Mouse (Mus musculus) liver, adult 2 months (tissue): Measurements from ENCODE around the gene Ptprg. TPM values are rescaled to one million over a fixed set of nuclear protein-coding genes. Genes with fewer than 3 reads are reported as not detected.
A peak's percentile ranks its signal among the peaks of the same experiment; 100 is the strongest.

Experiments used
- DNase-seq: peaks from one replicate; pipeline ENCODE4 v3.0.0-alpha.2; 2011; ENCODE audit warnings: low read depth, low spot score; ENCODE audit errors: extremely low read depth
- H3K27ac ChIP-seq: fragments of 200-500 bp; replicated peaks from 2 replicates; pipeline ENCODE4 v1.5.1; 2012; ENCODE audit warnings: low read depth, mild to moderate bottlenecking, control low read depth, inconsistent platforms, low read length; ENCODE audit not compliant: insufficient read depth
- H3K27me3 ChIP-seq: fragments of 200-500 bp; 2 replicates; pipeline ENCODE4 v1.6.1; 2012; ENCODE audit warnings: mild to moderate bottlenecking, moderate library complexity, low read length, inconsistent platforms; ENCODE audit not compliant: control insufficient read depth, insufficient read depth
- H3K36me3 ChIP-seq: fragments of 200-500 bp; 2 replicates; pipeline ENCODE4 v1.6.1; 2012; ENCODE audit warnings: low read length, inconsistent platforms; ENCODE audit not compliant: control insufficient read depth, insufficient read depth
- H3K4me1 ChIP-seq: fragments of 200-500 bp; 2 replicates; pipeline ENCODE4 v1.6.1; 2011; ENCODE audit warnings: low read length; ENCODE audit not compliant: control insufficient read depth, insufficient read depth
- H3K4me3 ChIP-seq: fragments of 200-500 bp; 2 replicates; pipeline ENCODE4 v1.5.1; 2011; ENCODE audit warnings: low read depth, mild to moderate bottlenecking, control low read depth, low read length, moderate library complexity; ENCODE audit not compliant: insufficient read depth
- H3K79me2 ChIP-seq: fragments of 200-500 bp; 2 replicates; pipeline ENCODE4 v1.6.1; 2012; ENCODE audit warnings: inconsistent platforms, mild to moderate bottlenecking, low read length, moderate library complexity; ENCODE audit not compliant: control insufficient read depth, insufficient read depth
- H3K9ac ChIP-seq: fragments of 200-500 bp; 2 replicates; pipeline ENCODE4 v1.6.1; 2012; ENCODE audit warnings: low read depth, mild to moderate bottlenecking, control low read depth, inconsistent platforms, low read length
- CTCF ChIP-seq: fragments of 200-500 bp; IDR thresholded peaks from 2 replicates; pipeline ENCODE4 v1.5.1; 2011; ENCODE audit warnings: low read depth, low read length, control low read depth
- POLR2A ChIP-seq: fragments of 200-500 bp; IDR thresholded peaks from 2 replicates; pipeline ENCODE4 v1.6.1; 2011; ENCODE audit warnings: low read length, control low read depth; ENCODE audit not compliant: insufficient read depth; ENCODE audit errors: extremely low read depth
- WGBS: fragments of 180-500 bp; shearing (Covaris S2); methylation state at CpG from one replicate; pipeline ENCODE4 v1.1.7; 2018; 5-methylcytosine and 5-hydroxymethylcytosine counted together
- polyA plus RNA-seq: library from polyadenylated mRNA; depleted of rRNA; stranded (reverse); fragments of >200 nt; gene quantifications from 2 replicates; pipeline ENCODE4 v1.2.3, GENCODE M21; 2012
- total RNA-seq: library from RNA; depleted of rRNA; stranded (reverse); fragments of >200 nt; gene quantifications from 2 replicates; pipeline ENCODE4 v1.2.3, GENCODE M21; 2014

Gene Ptprg
- total and polyA plus RNA-seq, 2 experiments: 17.4 to 19.9 TPM

DNA sequence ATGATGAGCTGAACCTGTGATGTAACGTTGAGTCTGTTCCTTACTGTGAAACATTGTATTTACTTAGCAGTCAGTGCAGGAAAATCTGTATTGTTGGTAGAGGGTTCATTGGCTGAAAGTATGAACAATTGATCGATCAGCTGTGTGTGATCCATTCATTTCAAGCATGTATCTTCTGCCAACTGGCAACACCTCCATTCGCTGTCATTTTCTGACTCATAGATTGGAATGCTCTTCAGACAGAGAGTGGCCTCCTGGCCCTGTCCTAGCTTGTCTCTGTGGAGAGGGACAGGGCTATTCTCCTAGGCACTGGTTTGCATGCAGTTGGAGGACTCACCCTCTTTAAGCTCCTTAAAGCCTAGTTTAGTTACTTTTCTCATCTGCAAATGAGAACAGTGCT is 62.4 kb downstream of the Ptprg start:
- Histone ChIP-seq H3K9ac (no peak overlapping the region), H3K27ac (no peak overlapping the region), H3K79me2 (peaks cover 29% of the 10 kb centered on the region), H3K27me3 (no peaks in the 10 kb centered on the region), H3K4me3 (no peak overlapping the region), H3K4me1 (peaks cover 23% of the 10 kb centered on the region), H3K36me3 (no peaks in the 10 kb centered on the region)
- WGBS: 28% methylated on average over 3 of the region's 3 CpGs
- peak; percentile 94 for DNase-seq
- no peak for TF ChIP-seq POLR2A
- no peak for TF ChIP-seq CTCF

DNA sequence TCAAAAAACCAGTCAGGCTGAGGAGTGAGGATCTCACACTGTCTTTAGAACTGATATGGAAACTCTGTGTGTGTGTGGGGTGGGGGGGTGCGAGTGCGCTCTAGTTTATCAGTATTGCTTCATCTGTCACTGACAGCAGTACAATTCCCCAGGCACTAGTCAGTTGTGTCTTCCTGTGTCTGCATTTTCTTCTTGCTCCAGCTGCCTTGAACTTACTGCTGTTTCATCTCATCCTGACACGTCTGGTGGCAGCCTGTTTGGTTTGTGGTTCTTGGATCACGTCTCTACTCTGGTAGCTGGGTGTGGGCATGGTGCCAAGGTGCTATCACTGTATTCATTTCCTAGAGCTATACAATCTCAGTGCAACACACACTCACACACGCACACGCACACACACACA is 64.0 kb downstream of the Ptprg start:
- Histone ChIP-seq H3K79me2 (peaks cover 25% of the 10 kb centered on the region), H3K4me1 (peaks cover 23% of the 10 kb centered on the region), H3K36me3 (no peaks in the 10 kb centered on the region), H3K9ac (no peak overlapping the region), H3K4me3 (no peak overlapping the region), H3K27ac (no peak overlapping the region), H3K27me3 (no peaks in the 10 kb centered on the region)
- TF ChIP-seq POLR2A (no peak), CTCF (no peak)
- DNase-seq: peak; percentile 32
- WGBS: 42% methylated on average over 6 of the region's 6 CpGs

- H3K4me1 ChIP-seq: peaks cover 23% of the 10 kb centered on the region
- H3K4me3 ChIP-seq: no peak overlapping the region
- no peak overlapping the region for H3K9ac ChIP-seq
- no peak overlapping the region for H3K27ac ChIP-seq
- no peaks in the 10 kb centered on the region for H3K27me3 ChIP-seq
- no peak for TF ChIP-seq CTCF
- no peak for TF ChIP-seq POLR2A
- H3K36me3 ChIP-seq: no peaks in the 10 kb centered on the region
- no peak for DNase-seq
- 50% methylated on average over 6 of the region's 6 CpGs for WGBS
- H3K79me2 ChIP-seq: peaks cover 25% of the 10 kb centered on the region
Observed at GRCm38 (mm10) chr14:11618140-11618705, 64.9 kb downstream of the Ptprg start.

- Histone ChIP-seq H3K79me2 (peaks cover 32% of the 10 kb centered on the region), H3K4me3 (no peak overlapping the region), H3K27me3 (no peaks in the 10 kb centered on the region), H3K4me1 (peaks cover 23% of the 10 kb centered on the region), H3K9ac (no peak overlapping the region), H3K27ac (no peak overlapping the region; the same call in 1 of the 2 replicates), H3K36me3 (no peaks in the 10 kb centered on the region)
- WGBS: 27% methylated on average over 7 of the region's 7 CpGs
- DNase-seq: peak; percentile 91
- TF ChIP-seq POLR2A (no peak), CTCF (no peak)
Observed at GRCm38 (mm10) chr14:11619606-11620005, 66.3 kb downstream of the Ptprg start.

- H3K4me3 ChIP-seq: no peak overlapping the region
- H3K79me2 ChIP-seq: peaks cover 36% of the 10 kb centered on the region
- no peaks in the 10 kb centered on the region for H3K27me3 ChIP-seq
- no peaks in the 10 kb centered on the region for H3K36me3 ChIP-seq
- H3K9ac ChIP-seq: no peak overlapping the region
- no peak for TF ChIP-seq POLR2A
- no peak for TF ChIP-seq CTCF
- DNase-seq: no peak
- peaks cover 23% of the 10 kb centered on the region for H3K4me1 ChIP-seq
- no peak overlapping the region for H3K27ac ChIP-seq
- 81% methylated on average over 6 of the region's 6 CpGs for WGBS
Observed at GRCm38 (mm10) chr14:11620314-11620713, 67.0 kb downstream of the Ptprg start.

- no peak overlapping the region for H3K9ac ChIP-seq
- H3K4me1 ChIP-seq: peaks cover 18% of the 10 kb centered on the region
- H3K27ac ChIP-seq: no peak overlapping the region
- TF ChIP-seq CTCF: no peak
- no peak for TF ChIP-seq POLR2A
- H3K79me2 ChIP-seq: peaks cover 39% of the 10 kb centered on the region
- H3K4me3 ChIP-seq: no peak overlapping the region
- DNase-seq: no peak
- no peaks in the 10 kb centered on the region for H3K36me3 ChIP-seq
- H3K27me3 ChIP-seq: no peaks in the 10 kb centered on the region
- WGBS: 72% methylated on average over 10 of the region's 10 CpGs
Observed at GRCm38 (mm10) chr14:11620962-11621568, 67.7 kb downstream of the Ptprg start.
